Mouse (Mus musculus) layer of hippocampus, adult 11-12 months (tissue): ENCODE measurements around the gene Fam129a.

Experiments
- DNase-seq: peaks from one replicate; pipeline ENCODE4 v3.0.0; 2022; ENCODE audit warnings: low spot score

Gene Fam129a

DNA sequence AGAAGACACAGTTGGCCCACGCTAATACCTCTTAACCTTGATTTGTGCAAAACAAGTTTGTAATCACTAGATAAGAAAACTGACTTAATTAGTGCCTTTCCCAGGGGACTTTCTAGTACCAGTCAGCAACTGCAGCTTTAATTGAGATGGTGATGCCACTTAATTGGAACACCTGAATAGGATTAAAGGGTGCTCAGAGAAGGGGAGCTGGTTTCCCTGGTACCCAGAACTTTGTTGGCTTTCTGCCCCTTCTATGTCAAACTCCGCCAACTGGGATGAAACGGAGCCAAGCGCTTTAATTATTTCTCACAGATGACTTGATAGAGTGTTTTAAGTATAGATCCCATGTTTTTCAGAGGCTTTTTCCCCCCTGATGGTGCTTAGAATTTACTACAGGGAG, 55.6 kb downstream of the Fam129a start:
- no peak for DNase-seq

DNA sequence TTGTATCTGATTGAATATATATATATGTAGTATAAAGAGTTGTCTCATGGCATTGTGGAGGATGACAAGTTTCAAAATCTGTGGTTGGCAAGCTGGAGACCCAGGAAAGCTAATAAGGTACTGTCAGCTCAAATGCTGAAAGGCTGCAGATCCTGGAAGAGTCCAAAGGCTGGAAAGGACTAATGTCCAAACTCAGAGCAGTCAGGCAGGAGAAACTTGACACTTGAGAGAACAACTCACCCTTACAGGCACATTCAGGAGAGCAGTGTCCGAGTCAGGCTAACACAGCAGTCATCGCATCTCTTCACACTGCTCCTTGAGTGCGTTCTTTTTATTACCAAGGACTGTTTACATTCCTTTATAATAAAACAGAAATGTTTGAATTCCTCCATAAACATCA, 56.2 kb downstream of the Fam129a start:
- DNase-seq, result no peak

DNA sequence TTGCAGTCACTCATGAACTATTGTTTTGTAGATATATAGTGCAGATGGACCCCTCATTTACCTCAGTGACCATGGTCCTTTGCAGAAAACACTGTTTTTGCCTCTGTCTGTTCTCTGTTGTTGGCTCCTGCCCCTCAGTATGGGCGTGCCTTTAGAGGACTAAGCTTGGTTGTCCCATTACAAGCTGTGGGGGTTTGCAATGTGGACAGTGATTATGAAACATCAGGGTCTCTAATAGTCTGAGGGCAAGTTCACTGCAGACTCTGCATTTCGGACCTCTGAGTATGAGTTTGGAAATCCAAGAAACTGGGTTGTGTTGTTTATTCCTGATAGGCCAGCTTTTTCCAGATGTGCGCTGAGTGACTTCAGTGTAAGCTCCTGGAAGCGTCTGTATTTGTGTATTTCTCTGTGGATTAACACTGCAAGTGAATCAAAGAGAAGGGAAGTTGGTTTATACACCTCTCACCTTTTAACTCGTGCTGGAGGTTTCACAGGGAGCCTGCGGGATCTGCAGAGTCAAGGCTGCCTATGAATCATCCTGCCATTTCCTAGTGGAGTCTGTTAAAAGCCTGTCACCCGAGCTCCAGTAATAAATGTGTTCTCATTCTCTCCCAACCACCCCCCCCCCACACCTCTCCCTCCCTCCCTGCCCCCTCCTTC, 58.7 kb downstream of the Fam129a start:
- DNase-seq, result no peak

DNA sequence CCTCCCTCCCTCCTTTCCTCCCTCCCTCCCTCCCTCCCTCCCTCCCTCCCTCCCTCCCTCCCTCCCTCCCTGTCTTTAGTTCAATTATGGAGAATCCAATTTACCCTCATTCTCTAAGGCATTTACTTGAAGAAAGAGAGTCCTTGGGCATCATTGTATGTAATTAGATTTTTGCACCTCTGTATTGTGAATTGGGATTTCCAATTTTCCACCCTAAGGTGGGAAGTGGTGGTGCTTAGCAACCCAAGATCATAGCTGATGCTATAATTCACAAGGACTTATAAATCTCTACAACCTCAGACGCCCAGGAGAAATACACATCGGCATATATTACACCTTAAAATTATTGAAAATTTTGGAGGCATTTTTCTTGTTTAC, 59.3 kb downstream of the Fam129a start:
- DNase-seq, result no peak

DNA sequence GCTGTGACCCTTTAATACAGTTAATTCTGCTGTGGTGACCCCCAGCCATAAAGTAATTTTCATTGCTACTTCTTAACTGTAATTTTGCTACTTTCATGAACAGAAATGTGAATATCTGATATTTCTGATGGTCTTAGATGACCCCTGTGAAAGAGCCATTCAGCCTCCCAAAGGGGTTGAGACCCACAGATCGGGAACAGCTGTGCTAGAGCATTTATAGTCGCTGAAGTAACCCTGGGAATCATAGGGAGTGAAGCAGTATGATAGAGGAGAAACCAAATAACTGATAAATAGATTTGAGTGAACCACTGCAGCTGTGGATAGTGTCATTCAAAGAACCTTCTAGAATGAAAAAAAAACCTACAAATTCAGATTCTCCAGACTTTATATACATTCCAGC, 60.1 kb downstream of the Fam129a start:
- DNase-seq, result no peak

DNA sequence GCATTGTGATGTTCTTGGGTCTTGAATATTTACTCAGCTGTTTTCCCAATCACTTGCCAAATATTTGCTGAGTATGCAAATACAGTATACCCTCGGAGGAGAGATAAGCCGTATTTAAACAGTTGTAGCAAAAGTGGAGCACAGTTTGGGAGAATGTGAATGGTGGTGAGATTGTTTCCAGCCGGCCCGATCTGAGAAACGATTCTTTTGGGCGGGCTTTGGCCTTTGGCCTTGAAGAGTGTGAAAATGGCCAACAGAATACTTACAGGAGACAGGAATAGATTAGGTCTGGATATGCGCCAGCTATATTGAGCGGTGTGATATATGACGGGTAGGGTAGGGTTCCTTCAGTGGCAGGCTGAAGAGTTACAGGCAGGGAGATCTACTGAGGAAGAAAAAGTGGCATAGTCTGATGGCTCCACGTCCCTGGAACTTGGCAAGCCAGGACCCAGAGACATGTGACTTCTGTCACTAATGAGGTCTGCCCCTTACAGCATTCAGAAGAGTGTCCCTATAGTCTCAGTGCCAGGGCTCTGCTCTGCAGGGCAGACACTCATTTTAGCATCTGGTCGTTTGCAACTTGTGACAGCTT, 60.8 kb downstream of the Fam129a start:
- DNase-seq, result no peak

DNA sequence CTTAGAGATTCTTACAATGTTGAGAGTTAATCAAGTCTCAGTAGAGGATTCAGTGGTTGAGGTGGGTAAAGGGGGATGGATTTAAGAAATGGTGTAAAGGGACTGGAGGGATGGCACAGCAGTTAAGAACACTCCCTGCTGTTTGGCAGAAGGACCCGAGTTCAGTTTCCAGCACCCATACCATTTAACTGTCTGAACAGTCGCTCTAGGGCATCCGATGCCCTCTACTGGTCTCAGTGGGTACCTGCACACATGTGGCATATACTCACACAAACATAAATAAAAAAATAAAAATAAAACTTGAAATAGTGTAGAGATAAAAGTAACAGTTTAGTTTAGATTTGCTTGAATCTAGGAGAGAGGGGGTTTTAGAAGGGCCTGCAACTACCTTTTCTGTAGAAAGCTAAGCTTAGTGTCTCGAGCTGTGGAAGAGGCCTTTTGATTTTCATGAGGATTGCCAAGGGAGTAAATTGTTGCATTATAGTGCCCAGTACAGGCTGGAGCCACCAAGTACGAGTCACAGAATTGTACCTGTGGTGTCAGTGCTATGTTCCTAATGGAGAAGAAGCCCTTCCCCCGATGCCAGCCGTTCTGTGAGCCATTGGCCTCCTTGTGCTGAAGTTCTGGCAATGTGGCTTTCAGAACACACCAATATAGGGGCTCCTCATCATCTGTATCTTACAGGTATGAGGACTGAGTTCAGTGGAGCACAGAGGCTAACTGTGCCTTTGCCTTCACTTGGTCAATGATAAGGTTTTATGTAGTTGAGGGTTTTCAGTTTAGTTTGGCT, 61.8 kb downstream of the Fam129a start:
- no peak for DNase-seq

DNA sequence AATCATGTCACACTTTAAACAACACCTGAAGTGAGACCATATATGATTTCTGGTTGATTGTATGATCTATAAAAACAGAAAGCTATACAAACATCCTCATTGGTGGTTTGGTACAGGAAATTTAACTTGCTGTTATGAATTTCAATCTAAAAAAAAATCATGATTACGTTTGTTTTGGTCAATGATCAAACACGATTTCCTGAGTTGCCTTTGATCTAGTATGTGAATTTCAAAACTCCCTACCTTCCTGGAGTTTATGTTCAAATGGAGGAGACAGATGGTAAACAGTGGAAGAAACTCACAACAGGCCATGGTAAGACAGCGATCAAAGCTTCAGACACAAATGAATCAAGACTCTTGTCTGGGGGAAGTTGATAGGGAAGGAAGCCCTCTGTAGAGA, 65.7 kb downstream of the Fam129a start:
- DNase-seq, result no peak

DNA sequence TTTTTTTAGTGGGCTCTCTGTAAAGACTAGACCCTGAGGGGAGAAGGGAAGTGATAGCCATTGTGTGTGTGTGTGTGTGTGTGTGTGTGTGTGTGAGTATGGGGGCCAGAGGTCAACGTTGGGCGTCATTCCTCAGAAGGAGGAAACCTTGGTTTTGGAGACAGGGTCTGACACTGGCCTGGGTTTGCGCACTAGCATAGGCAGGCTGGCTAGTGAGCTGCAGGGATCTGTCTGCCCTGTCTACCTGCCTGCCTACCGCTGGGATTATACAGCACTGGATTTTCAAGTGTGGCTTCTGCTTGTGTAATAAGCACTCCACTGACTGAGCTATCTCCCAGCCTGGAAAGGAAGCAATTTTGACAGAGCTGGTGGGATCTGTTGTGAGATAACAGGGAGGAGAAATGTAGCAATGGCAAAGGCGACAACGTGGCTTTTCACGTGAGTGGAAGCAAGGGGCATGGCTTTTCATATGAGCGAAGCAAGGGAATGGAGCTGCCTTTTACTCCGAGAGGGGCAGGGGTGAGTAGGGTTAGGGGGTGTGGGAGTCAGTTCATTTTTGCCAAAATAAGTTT, 66.5 kb downstream of the Fam129a start:
- no peak for DNase-seq

DNA sequence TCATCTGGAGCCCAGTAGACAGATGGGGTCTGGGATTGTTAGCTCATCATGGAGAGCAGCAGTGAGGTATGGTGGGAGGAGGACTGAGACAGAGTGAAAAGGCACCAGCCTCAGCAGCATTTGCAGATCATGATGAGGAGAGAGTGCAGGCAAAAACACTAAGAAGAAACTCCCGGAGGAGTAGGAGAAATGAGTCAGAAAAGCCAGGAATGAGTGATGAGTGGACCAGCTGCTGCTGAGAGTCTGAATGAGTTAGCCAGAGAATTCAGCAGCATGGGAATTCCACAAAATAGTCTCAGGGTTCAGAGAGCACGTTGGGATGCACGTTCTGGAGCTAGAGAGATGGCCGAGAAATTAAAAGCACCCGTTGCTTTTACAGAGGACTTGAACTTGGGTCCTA, 67.4 kb downstream of the Fam129a start:
- no peak for DNase-seq

DNA sequence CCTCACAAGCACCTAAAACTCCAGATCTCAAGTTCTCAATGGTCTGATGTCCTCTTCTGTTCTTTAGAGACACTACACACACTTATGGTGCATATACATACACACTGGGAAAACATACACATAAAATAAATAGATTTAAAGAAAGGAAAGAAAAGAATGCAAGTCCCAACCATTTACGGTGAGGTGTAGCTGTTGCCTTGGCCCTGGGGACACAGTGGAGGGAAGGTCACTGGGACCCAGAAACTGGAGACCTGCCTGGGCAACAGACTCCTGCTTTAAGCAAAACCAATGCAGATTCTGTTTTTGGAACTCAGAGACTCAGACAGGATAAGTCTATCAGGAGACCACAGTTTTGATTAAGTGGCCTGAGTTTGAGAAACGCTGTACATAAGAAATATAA, 67.8 kb downstream of the Fam129a start:
- no peak for DNase-seq

DNA sequence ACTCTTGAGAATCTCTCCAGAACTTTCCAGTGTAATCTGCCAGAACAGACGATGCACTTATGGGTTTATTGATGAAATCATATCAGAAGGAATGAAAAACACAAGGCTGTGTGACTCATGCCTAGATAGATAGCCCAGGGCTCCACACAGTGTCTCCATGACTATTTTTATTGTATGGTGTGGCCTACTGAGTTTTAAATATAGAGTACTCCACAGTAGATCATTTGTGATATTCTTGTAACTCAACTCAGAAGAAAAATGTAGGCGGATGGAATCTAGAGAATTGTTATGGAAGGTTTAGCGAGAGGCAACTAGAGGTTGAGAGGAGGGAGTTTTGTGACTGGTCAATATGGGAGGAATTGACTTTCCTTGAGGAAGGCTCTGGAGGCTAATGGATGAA, 75.4 kb downstream of the Fam129a start:
- DNase-seq, result no peak

DNA sequence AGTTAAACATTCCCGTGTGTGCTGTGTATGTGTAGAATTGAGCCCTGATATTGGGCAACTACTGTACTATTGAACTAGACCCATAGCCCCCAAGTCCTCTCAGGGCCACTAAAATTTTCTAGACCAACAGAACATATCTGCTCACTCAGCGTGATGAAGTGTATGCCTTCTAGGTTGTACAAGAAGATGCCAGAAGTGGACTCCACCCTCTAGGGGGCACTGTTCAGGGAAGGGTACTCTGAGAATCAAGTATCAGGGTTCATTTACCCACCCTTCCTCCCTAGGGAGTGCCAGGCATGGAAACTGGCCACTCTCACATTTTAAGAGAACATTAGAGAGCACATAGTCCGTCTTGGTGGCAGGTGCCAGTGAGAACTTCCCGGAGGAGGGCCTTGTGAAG, 77.1 kb downstream of the Fam129a start:
- DNase-seq, result no peak

DNA sequence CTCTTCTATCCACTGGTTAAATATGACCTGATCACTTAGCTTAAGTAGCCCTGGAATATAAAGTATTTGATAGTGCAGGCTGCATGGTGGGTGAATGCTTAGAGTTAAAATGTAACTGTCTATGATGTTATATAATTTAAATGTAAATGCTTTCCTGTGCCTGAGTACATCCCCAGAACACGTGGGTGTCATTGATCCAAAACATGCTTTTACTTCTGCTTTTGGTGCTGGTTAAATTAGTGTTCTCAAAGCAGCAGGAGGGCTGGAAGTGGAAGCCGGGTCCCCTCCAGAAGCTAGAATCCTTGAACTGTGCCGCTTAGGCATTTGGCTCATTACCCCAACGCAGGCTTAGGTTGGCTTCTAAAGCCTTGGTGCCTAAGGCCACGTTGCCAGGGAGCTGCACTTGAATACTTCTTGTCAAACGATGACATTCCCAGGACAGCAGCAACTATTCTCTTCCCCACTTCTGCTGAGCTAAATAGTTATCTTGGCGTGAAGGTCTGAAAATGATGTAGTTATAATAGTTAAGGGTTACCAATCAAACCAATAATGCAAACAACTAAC, 86.1 kb downstream of the Fam129a start:
- no peak for DNase-seq

DNA sequence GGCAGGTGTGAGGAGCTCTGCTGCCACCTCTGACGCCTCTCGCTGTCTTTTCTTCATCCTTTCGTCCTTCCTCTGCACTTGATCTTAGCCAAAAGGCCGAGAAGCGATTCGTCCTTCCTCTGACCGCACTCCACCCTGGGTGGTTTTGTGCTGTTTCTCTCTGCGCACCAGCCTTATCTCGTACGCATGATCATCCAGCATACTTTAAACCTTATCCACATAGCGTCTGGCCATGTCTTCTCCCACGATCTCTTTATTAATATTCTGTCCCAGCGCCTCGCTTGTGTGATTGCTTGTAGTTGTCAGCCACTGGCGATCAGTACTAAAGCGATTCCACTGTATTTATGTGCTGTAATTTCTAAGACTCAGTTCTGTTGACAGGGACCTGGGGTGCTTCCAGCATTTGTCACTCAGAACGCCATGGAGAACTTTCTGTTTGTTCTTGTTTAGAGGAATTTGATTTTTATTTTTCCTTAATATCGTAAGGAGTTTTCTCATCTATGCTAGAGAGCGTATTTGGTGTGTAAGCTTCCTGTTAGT, 87.4 kb downstream of the Fam129a start:
- no peak for DNase-seq

DNA sequence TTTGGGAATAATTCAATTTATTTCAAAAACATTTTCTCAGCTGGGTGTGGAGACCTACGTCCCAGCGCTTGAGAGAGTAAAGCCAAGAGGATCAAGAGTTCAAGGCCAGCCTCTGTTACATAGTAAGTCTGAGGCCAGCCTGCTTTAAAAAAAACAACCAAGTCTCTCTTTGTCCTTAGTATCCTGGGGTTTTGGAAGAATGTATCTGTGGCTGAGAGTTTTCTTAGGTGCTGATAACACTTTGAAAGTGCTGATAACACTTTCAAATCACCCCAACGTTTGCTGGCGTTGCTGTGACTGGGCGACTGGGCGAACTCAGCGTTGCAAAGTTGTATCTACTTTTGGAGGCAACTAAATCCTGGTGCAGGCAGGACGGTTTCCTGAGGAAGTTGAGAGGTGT, 88.7 kb downstream of the Fam129a start:
- DNase-seq, result no peak

DNA sequence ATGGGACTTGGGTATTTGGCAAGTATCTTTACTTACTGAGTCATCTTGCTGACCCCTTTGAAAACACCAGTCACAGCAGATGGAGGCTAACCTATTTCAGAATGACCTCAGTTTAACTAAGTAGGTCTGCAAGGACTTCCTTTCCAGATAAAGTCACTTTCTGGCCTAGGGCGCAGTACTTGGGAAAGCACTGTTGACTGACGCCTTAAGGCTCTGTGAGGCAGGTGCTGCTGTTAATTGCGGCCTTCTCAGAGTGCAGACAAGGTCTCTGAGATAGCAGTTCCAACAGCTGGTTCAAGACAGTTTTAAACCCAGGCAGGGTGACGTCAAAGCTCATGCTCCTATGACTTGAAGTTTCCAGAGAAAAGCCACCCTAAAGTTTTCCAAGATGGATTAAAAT, 89.3 kb downstream of the Fam129a start:
- no peak for DNase-seq

DNA sequence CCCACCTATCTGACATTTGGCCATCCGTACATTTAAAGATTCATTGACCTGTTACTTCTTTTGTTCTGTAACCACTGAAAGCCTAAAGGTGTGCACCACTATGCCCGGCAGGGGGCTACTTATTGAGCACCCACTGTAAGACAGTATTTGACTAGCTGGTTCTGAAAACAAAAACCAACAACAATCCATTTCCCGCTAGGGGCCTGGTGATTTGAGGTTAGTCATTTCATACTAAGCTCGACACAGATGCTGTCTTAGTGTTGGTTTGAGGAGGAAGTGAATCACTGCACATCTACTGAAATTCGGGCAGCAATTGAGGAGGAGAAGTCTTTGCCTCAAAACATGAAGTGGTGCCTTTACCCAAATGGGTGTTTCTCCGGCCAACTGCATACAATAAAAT, 89.9 kb downstream of the Fam129a start:
- no peak for DNase-seq

DNA sequence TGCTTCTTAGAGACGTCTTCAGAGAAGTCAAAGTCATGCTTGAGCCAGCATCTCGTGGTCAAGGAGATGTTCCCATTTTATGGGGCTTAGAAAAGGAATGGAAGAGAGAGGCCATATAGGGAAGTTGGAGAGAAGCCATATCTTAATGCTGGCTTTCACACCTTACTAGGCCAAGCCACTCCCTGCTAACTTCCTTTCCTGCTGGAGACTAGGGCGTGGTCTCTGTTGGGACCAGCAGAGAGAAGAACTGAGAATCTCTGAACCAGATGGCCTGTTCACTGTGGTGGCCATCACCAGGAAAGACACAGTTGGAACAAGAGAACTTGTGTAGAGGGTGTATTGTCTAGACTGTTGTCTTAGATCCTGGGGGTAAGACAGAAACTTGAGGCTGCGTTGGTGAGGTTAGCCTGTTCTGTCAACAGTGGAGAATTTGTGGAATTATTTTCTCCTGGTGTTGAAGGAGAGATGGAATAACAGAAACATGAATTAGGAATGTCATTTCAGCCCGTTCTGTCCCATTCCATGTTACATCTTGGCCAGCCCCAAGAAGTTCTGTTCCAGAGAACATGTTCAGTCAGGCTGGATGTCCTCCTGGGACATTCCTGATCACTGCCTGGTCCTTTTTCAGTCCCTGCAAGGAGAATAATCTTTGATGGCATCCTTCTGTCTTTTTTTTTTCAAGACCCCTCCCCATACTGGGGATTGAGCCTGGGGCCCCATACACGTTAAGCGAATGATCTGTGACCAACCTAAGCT, 90.9 kb downstream of the Fam129a start:
- DNase-seq, result no peak

DNA sequence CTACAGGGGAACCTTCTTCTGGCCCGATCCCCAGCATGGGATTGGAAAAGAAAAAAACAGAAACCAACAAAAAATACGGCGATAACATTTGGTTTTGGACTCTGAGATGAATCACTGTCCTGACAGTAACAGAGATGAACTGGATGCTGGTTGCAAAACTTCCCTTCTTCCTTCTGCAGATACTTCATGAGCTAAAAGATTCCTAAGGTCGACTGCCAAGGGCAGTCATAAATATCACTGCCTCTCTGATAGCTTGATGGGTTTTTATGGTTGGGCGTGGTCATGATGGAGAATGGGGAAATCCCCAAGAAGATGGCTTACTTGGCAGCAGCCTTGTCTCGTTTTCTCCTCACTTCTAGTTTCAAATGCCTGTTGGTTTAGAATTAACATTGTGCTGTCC, 92.0 kb downstream of the Fam129a start:
- no peak for DNase-seq

DNA sequence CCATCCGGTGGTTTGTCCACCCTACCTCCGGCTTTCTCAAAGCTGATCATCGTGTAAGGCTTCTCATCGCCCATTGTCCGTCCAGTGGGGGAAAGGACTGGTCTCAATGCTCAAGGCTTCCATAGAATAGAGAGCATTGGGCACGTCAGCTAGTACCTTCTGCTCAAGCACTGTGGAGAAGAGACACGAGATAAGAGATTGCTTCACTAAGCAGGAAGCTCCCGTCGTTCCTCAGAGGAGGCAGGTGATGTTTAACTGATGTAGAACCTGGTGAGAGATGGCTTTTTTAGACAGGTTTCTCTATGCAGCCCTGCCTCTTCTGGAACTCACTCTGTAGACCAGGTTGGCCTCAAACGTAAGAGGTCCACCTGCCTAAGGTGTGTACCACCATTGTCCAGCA, 93.4 kb downstream of the Fam129a start:
- no peak for DNase-seq
